8 mouse cellular contexts compared by ENCODE assay signal in the genomic region with DNA sequence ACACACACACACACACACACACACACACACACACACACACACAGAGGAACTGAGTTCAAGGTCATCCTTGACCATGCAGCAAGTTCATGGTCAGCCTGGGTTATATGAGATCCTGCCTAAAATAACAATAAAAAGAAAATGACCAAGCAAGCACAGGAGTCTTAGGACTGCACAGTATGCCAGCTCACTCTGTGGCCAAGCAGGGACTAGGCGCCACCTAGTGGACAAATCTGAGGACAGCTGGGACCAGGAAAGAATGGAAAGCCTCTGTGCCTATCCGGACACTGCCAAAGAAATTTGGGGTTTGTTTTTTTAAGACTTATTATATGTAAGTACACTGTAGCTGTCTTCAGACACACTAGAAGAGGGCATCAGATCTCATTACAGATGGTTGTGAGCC. TPM values are rescaled to one million over a fixed set of nuclear protein-coding genes. Genes with fewer than 3 reads are reported as not detected.
DNase-seq lines count a peak whose midpoint lies in the region; ATAC-seq lines count a peak whose summit lies in the region.

No protein-coding gene starts in this region.

- DNase-seq in Muller cell, postnatal 12 days (ENCODE audit: inconsistent ontology term) = peak; percentile 66
- DNase-seq in c-Kit-positive CD71-positive TER-119-negative erythroid progenitor cells, embryonic 14.5 days (ENCODE audit: low read depth) = peak; percentile 76
- DNase-seq in hindbrain, embryonic 10.5 days (ENCODE audit: low spot score) = peak; percentile 83
- DNase-seq in layer of hippocampus, adult 9-11 months = peak; percentile 64
- DNase-seq in lung, postnatal 10 days = peak; percentile 87
- DNase-seq in retina, embryonic 14.5 days (ENCODE audit: low spot score) = peak; percentile 86

- H3K4me1 ChIP-seq in forebrain, embryonic 12.5 days = no peaks in the 10 kb centered on the region
- H3K4me1 ChIP-seq in hindbrain, embryonic 10.5 days (replicated peaks) = peaks cover 8% of the 10 kb centered on the region

- peaks cover 83% of the 10 kb centered on the region for H3K36me3 ChIP-seq in forebrain, embryonic 12.5 days (replicated peaks)
- H3K36me3 ChIP-seq in hindbrain, embryonic 10.5 days = peaks cover 89% of the 10 kb centered on the region

- no peak overlapping the region for H3K4me2 ChIP-seq in forebrain, embryonic 12.5 days

- ATAC-seq in forebrain, embryonic 12.5 days (ENCODE audit: low FRiP score) = peak; percentile 79
- no peak for ATAC-seq in activated CD4-positive, CD25-positive, alpha-beta regulatory T cell, adult 4 months

- H3K9me3 ChIP-seq in forebrain, embryonic 12.5 days = 0 out of 2 replicates have a peak, but pooled peaks cover 5% of the 10 kb centered on the region
- peaks cover 11% of the 10 kb centered on the region for H3K9me3 ChIP-seq in hindbrain, embryonic 10.5 days

- WGBS in forebrain, embryonic 12.5 days = 23% methylated on average over 2 of the region's 2 CpGs
- WGBS in hindbrain, embryonic 10.5 days = 29% methylated on average over 2 of the region's 2 CpGs

- no peak overlapping the region for H3K4me3 ChIP-seq in forebrain, embryonic 12.5 days (replicated peaks)
- H3K4me3 ChIP-seq in hindbrain, embryonic 10.5 days = no peak overlapping the region

- H3K9ac ChIP-seq in forebrain, embryonic 12.5 days = no peak overlapping the region

- no peak overlapping the region for H3K27ac ChIP-seq in forebrain, embryonic 12.5 days
- no peak overlapping the region for H3K27ac ChIP-seq in hindbrain, embryonic 10.5 days

- no peaks in the 10 kb centered on the region for H3K27me3 ChIP-seq in forebrain, embryonic 12.5 days
- no peaks in the 10 kb centered on the region for H3K27me3 ChIP-seq in hindbrain, embryonic 10.5 days (ENCODE audit: insufficient read depth, poor library complexity, severe bottlenecking)

RNA-seq across cellular contexts. Expression of gene Srrm1, which starts 35.2 kb away (rescaled TPM):
- 272 and 275 TPM in 2 replicates for polyA plus RNA-seq in forebrain, embryonic 12.5 days (2016; fragmentation: Nextera tagmentation; extraction: Ambion mirVana)
- polyA plus RNA-seq in hindbrain, embryonic 10.5 days (2016; fragmentation: Nextera tagmentation; extraction: Ambion mirVana) = 219 and 225 TPM in 2 replicates
- 100 to 1,000 TPM; 205 to 216 TPM for polyA plus RNA-seq in activated CD4-positive, CD25-positive, alpha-beta regulatory T cell, adult 4 months (2017; shearing (Covaris generic))

RNA-seq across cellular contexts. Expression of gene Clic4, which starts 45.4 kb away (rescaled TPM):
- 205 and 221 TPM in 2 replicates for polyA plus RNA-seq in forebrain, embryonic 12.5 days (2016; fragmentation: Nextera tagmentation; extraction: Ambion mirVana)
- polyA plus RNA-seq in hindbrain, embryonic 10.5 days (2016; fragmentation: Nextera tagmentation; extraction: Ambion mirVana) = 184 and 220 TPM in 2 replicates
- polyA plus RNA-seq in activated CD4-positive, CD25-positive, alpha-beta regulatory T cell, adult 4 months (2017; shearing (Covaris generic)) = 1 to 10 TPM; 4.5 to 8.8 TPM

Comparison
In these comparisons a context has a peak if more than half of its experiments do, and no peak if none do; other contexts are left out.
1. RNA of gene Clic4, which starts 45.4 kb away (polyA plus RNA-seq): 205 to 221 TPM in forebrain, embryonic 12.5 days and 184 to 220 TPM in hindbrain, embryonic 10.5 days; 4.5 to 8.8 TPM in activated CD4-positive, CD25-positive, alpha-beta regulatory T cell, adult 4 months; every median in the first group is over 10 times any median in the second.
2. Peak in every context shown above with its lines, with median percentiles within 50 percentile points of each other: DNase-seq.